10 mouse cellular contexts compared by ENCODE assay signal in the genomic region with DNA sequence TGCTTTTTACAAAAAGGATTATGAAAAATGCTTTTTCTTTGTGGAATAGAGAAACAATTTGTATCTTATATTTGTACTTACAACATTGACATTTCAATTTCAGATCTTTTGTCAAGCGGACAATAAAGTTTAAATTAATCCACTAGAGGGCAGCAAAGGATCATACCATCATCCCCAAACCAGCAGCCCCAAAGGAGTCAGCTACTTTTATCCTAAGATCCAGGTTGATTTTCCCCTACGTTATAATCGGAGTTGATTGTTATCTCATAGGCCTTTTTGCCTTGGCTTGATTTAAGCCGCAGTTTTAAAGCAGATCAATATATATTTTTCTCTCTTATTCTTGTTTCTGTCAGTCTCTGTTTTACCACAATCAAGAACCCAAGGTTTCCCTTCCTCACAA. TPM values are rescaled to one million over a fixed set of nuclear protein-coding genes. Genes with fewer than 3 reads are reported as not detected.
A peak's percentile ranks its signal among the peaks of the same experiment; 100 is the strongest.
DNase-seq lines count a peak whose midpoint lies in the region; ATAC-seq and TF ChIP-seq lines count a peak whose summit lies in the region.
"Had no signal": no experiment of that assay in that cellular context is flagged by ENCODE, and none has a peak within 500 bp of the region (broad histone marks: within the 10 kb centered on the region; RNA-seq: fewer than 3 reads in every experiment).

No protein-coding gene starts in this region.

- H3K4me2 ChIP-seq in intestine, embryonic 15.5 days (replicated peaks) = no peak overlapping the region
- H3K4me2 ChIP-seq in intestine, embryonic 16.5 days (ENCODE audit: low read depth, low read length) = no peak overlapping the region
- H3K4me2 ChIP-seq in intestine, postnatal 0 days (replicated peaks; ENCODE audit: low read depth) = no peak overlapping the region
- H3K4me2 ChIP-seq: embryonic facial prominence, embryonic 13.5 days; lung, embryonic 15.5 days had no signal

- H3K27me3 ChIP-seq in intestine, embryonic 15.5 days (replicated peaks) = no peaks in the 10 kb centered on the region
- no peaks in the 10 kb centered on the region for H3K27me3 ChIP-seq in intestine, embryonic 16.5 days (replicated peaks; ENCODE audit: control insufficient read depth, insufficient read depth, low read length)
- H3K27me3 ChIP-seq in intestine, postnatal 0 days (replicated peaks; ENCODE audit: control insufficient read depth, insufficient read depth, low read length) = no peaks in the 10 kb centered on the region
- H3K27me3 ChIP-seq: embryonic facial prominence, embryonic 13.5 days; lung, embryonic 15.5 days had no signal

- no peaks in the 10 kb centered on the region for H3K4me1 ChIP-seq in intestine, embryonic 15.5 days (replicated peaks)
- H3K4me1 ChIP-seq in intestine, embryonic 16.5 days (ENCODE audit: control insufficient read depth, insufficient read depth, low read length) = no peaks in the 10 kb centered on the region
- H3K4me1 ChIP-seq in intestine, postnatal 0 days (replicated peaks; ENCODE audit: control insufficient read depth, insufficient read depth, low read length) = no peaks in the 10 kb centered on the region
- H3K4me1 ChIP-seq: embryonic facial prominence, embryonic 13.5 days; lung, embryonic 15.5 days had no signal

- no peak overlapping the region for H3K9ac ChIP-seq in intestine, embryonic 15.5 days
- H3K9ac ChIP-seq in intestine, embryonic 16.5 days (ENCODE audit: low read depth, low read length) = no peak overlapping the region
- H3K9ac ChIP-seq in intestine, postnatal 0 days (ENCODE audit: low read depth, low read length) = no peak overlapping the region
- H3K9ac ChIP-seq: embryonic facial prominence, embryonic 13.5 days; lung, embryonic 15.5 days had no signal

- H3K36me3 ChIP-seq in intestine, embryonic 15.5 days = no peaks in the 10 kb centered on the region
- no peaks in the 10 kb centered on the region for H3K36me3 ChIP-seq in intestine, embryonic 16.5 days (ENCODE audit: control insufficient read depth, insufficient read depth, low read length)
- no peaks in the 10 kb centered on the region for H3K36me3 ChIP-seq in intestine, postnatal 0 days (ENCODE audit: control insufficient read depth, insufficient read depth)
- H3K36me3 ChIP-seq: embryonic facial prominence, embryonic 13.5 days; lung, embryonic 15.5 days had no signal

- TF ChIP-seq CTCF in intestine, postnatal 0 days (IDR thresholded peaks at IDR 0.05; ENCODE audit: low read depth) = peak; percentile 80

- peak; percentile 59; the same call in 1 of the 2 replicates for ATAC-seq in intestine, embryonic 15.5 days
- no peak for ATAC-seq in intestine, embryonic 16.5 days
- peak; percentile 64 for ATAC-seq in common myeloid progenitor, adult 5-6 weeks (replicated peaks; ENCODE audit: low read depth, poor library complexity, severe bottlenecking)
- no peak for ATAC-seq in intestine, postnatal 0 days

- H3K9me3 ChIP-seq in intestine, embryonic 15.5 days = no peaks in the 10 kb centered on the region
- no peaks in the 10 kb centered on the region for H3K9me3 ChIP-seq in intestine, embryonic 16.5 days (ENCODE audit: control insufficient read depth, low read length)
- H3K9me3 ChIP-seq in intestine, postnatal 0 days (ENCODE audit: control insufficient read depth) = no peaks in the 10 kb centered on the region
- H3K9me3 ChIP-seq: embryonic facial prominence, embryonic 13.5 days; lung, embryonic 15.5 days had no signal

- no peak overlapping the region for H3K4me3 ChIP-seq in intestine, embryonic 15.5 days (replicated peaks)
- H3K4me3 ChIP-seq in intestine, embryonic 16.5 days (ENCODE audit: low read length) = no peak overlapping the region
- no peak overlapping the region for H3K4me3 ChIP-seq in intestine, postnatal 0 days (ENCODE audit: low read depth, low read length)
- H3K4me3 ChIP-seq: embryonic facial prominence, embryonic 13.5 days; lung, embryonic 15.5 days had no signal

- H3K27ac ChIP-seq in intestine, embryonic 15.5 days = no peak overlapping the region
- no peak overlapping the region for H3K27ac ChIP-seq in intestine, embryonic 16.5 days (ENCODE audit: low read length)
- no peak overlapping the region for H3K27ac ChIP-seq in intestine, postnatal 0 days (ENCODE audit: low read depth, low read length)
- H3K27ac ChIP-seq: embryonic facial prominence, embryonic 13.5 days; lung, embryonic 15.5 days had no signal

- 19% methylated on average over 4 of the region's 4 CpGs for WGBS in intestine, embryonic 15.5 days
- 19% methylated on average over 4 of the region's 4 CpGs for WGBS in intestine, embryonic 16.5 days
- WGBS in intestine, postnatal 0 days = 13% methylated on average over 4 of the region's 4 CpGs

- DNase-seq in ES-CJ7 (ENCODE audit: low read depth, low spot score) = peak; percentile 64
- DNase-seq in spleen, postnatal 10 days (ENCODE audit: low spot score in 2 of 2) = no peak
- DNase-seq in left cerebral cortex, adult 11 months (ENCODE audit: low spot score) = no peak
- DNase-seq in layer of hippocampus, postnatal 25 days (ENCODE audit: extremely low spot score in 1 of 2, low spot score in 1 of 2) = no peak

RNA-seq across cellular contexts. Expression of gene Gnrhr, which starts 6.3 kb away (rescaled TPM):
- polyA plus RNA-seq in intestine, embryonic 15.5 days (2015; fragmentation: Nextera tagmentation; extraction: Ambion mirVana) = not detected in 2 replicates
- not detected in 2 replicates for polyA plus RNA-seq in intestine, embryonic 16.5 days (2015; fragmentation: Nextera tagmentation; extraction: Ambion mirVana)
- total RNA-seq in common myeloid progenitor, adult 5-6 weeks (2017) = not detected in 2 replicates
- polyA plus RNA-seq in intestine, postnatal 0 days (2015; fragmentation: Nextera tagmentation; extraction: Ambion mirVana) = not detected in 2 replicates
- not detected for total RNA-seq in layer of hippocampus, postnatal 25 days (2021)
- polyA plus RNA-seq: embryonic facial prominence, embryonic 13.5 days had no signal

RNA-seq across cellular contexts. Expression of gene Uba6, which starts 18.8 kb away (rescaled TPM):
- 10.7 and 12.5 TPM in 2 replicates for polyA plus RNA-seq in intestine, embryonic 15.5 days (2015; fragmentation: Nextera tagmentation; extraction: Ambion mirVana)
- 8.7 and 10.4 TPM in 2 replicates for polyA plus RNA-seq in intestine, embryonic 16.5 days (2015; fragmentation: Nextera tagmentation; extraction: Ambion mirVana)
- total RNA-seq in common myeloid progenitor, adult 5-6 weeks (2017) = 26.3 and 29.4 TPM in 2 replicates
- polyA plus RNA-seq in intestine, postnatal 0 days (2015; fragmentation: Nextera tagmentation; extraction: Ambion mirVana) = 4.9 and 5.2 TPM in 2 replicates
- 10 to 100 TPM; 18.0 to 20.8 TPM for total RNA-seq in layer of hippocampus, postnatal 25 days (2021)

Comparison
In these comparisons a context has a peak if more than half of its experiments do, and no peak if none do; other contexts are left out.
1. ATAC-seq: peak in intestine, embryonic 15.5 days (single experiment) and common myeloid progenitor, adult 5-6 weeks (single experiment); none in intestine, embryonic 16.5 days (single experiment) and intestine, postnatal 0 days (single experiment).